Mouse (Mus musculus) lung, adult 2 months (tissue): ENCODE measurements around the gene Myo10. TPM values are rescaled to one million over a fixed set of nuclear protein-coding genes. Genes with fewer than 3 reads are reported as not detected.

Experiments used
- DNase-seq: peaks from one replicate; pipeline ENCODE4 v3.0.0; 2022
- H3K4me1 ChIP-seq: fragments of 200-500 bp; 2 replicates; pipeline ENCODE4 v1.6.1; 2011; ENCODE audit warnings: low read length; ENCODE audit not compliant: control insufficient read depth, insufficient read depth
- H3K4me3 ChIP-seq: fragments of 200-500 bp; replicated peaks from 2 replicates; pipeline ENCODE3; 2011; ENCODE audit warnings: low read depth, mild to moderate bottlenecking, control low read depth, low read length; ENCODE audit errors: extremely low read depth
- CTCF ChIP-seq: fragments of 200-500 bp; IDR thresholded peaks from 2 replicates; pipeline ENCODE4 v1.5.1; 2011; ENCODE audit warnings: mild to moderate bottlenecking, low read length, control low read depth; ENCODE audit not compliant: insufficient read depth
- POLR2A ChIP-seq: fragments of 200-500 bp; IDR thresholded peaks from 2 replicates; pipeline ENCODE4 v1.6.1; 2011; ENCODE audit warnings: low read depth, mild to moderate bottlenecking, control low read depth, low read length, borderline replicate concordance; ENCODE audit errors: extremely low read depth
- WGBS: fragments of 180-500 bp; shearing (Covaris S2); methylation state at CpG from one replicate; pipeline ENCODE4 v1.1.7; 2018; 5-methylcytosine and 5-hydroxymethylcytosine counted together
- polyA plus RNA-seq: library from polyadenylated mRNA; depleted of rRNA; stranded (reverse); fragments of >200 nt; gene quantifications from 2 replicates; pipeline ENCODE4 v1.2.3, GENCODE M21; 2012

The Myo10 gene
- polyA plus RNA-seq, 1 experiment, result 81.3 TPM

GRCm38 (mm10) chr15:25674099-25674931 lies 52.0 kb downstream of the Myo10 start:
- Histone ChIP-seq H3K4me1 (peaks cover 10% of the 10 kb centered on the region), H3K4me3 (no peak overlapping the region)
- WGBS, result 84% methylated on average over 17 of the region's 17 CpGs
- DNase-seq, result no peak
- TF ChIP-seq CTCF (no peak), POLR2A (no peak)

GRCm38 (mm10) chr15:25674932-25675250 lies 52.6 kb downstream of the Myo10 start:
- 76% methylated on average over 4 of the region's 4 CpGs for WGBS
- no peak for DNase-seq
- H3K4me1 ChIP-seq, result peaks cover 12% of the 10 kb centered on the region
- TF ChIP-seq CTCF, result no peak
- TF ChIP-seq POLR2A, result no peak
- no peak overlapping the region for H3K4me3 ChIP-seq

- DNase-seq, result no peak
- Histone ChIP-seq H3K4me1 (peaks cover 17% of the 10 kb centered on the region), H3K4me3 (no peak overlapping the region)
- no peak for TF ChIP-seq POLR2A
- TF ChIP-seq CTCF, result no peak
- 93% methylated on average over 11 of the region's 11 CpGs for WGBS
These were observed 53.0 kb downstream of the Myo10 start for GRCm38 (mm10) chr15:25675359-25675758.

GRCm38 (mm10) chr15:25676056-25676785 lies 53.9 kb downstream of the Myo10 start:
- TF ChIP-seq POLR2A, result no peak
- TF ChIP-seq CTCF, result no peak
- Histone ChIP-seq H3K4me3 (no peak overlapping the region), H3K4me1 (peaks cover 21% of the 10 kb centered on the region)
- DNase-seq, result no peak
- WGBS, result 61% methylated on average over 13 of the region's 13 CpGs

- no peak for TF ChIP-seq CTCF
- no peak for TF ChIP-seq POLR2A
- no peak overlapping the region for H3K4me3 ChIP-seq
- H3K4me1 ChIP-seq, result peaks cover 18% of the 10 kb centered on the region
- 44% methylated on average over 3 of the region's 3 CpGs for WGBS
- DNase-seq, result peak; percentile 31
These were observed 56.8 kb downstream of the Myo10 start for GRCm38 (mm10) chr15:25679081-25679480.

GRCm38 (mm10) chr15:25679616-25680015 lies 57.3 kb downstream of the Myo10 start:
- no peak for DNase-seq
- WGBS, result 60% methylated on average over 4 of the region's 4 CpGs
- H3K4me3 ChIP-seq, result no peak overlapping the region
- no peak for TF ChIP-seq POLR2A
- TF ChIP-seq CTCF, result no peak
- peaks cover 18% of the 10 kb centered on the region for H3K4me1 ChIP-seq

GRCm38 (mm10) chr15:25680269-25680818 lies 58.0 kb downstream of the Myo10 start:
- no peak for DNase-seq
- H3K4me1 ChIP-seq, result peaks cover 18% of the 10 kb centered on the region

GRCm38 (mm10) chr15:25682953-25683507 lies 60.7 kb downstream of the Myo10 start:
- H3K4me1 ChIP-seq, result peaks cover 17% of the 10 kb centered on the region
- WGBS, result 61% methylated on average over 13 of the region's 13 CpGs
- H3K4me3 ChIP-seq, result no peak overlapping the region
- no peak for TF ChIP-seq CTCF
- no peak for TF ChIP-seq POLR2A
- DNase-seq, result no peak

More at GRCm38 (mm10) chr15:25680269-25680818, 58.0 kb downstream of the Myo10 start:
- 42% methylated on average over 10 of the region's 10 CpGs for WGBS
- TF ChIP-seq CTCF, result no peak
- no peak for TF ChIP-seq POLR2A
- H3K4me3 ChIP-seq, result no peak overlapping the region

- Histone ChIP-seq H3K4me3 (no peak overlapping the region), H3K4me1 (peaks cover 6% of the 10 kb centered on the region)
- 65% methylated on average over 9 of the region's 9 CpGs for WGBS
- no peak for DNase-seq
- no peak for TF ChIP-seq POLR2A
- TF ChIP-seq CTCF, result no peak
These were observed 62.9 kb downstream of the Myo10 start for GRCm38 (mm10) chr15:25685186-25685585.
